Mouse (Mus musculus): Measurements from ENCODE around the gene Rab22a. TPM values are rescaled to one million over a fixed set of nuclear protein-coding genes. Genes with fewer than 3 reads are reported as not detected.

The Rab22a gene
- total and polyA plus RNA-seq, 3 experiments: 5.9 to 16.9 (median 9.3) TPM

- dilution Hi-C loops (cut with MboI; ENCODE audit: extremely low pct_ligation_motif_present, extremely low pct_unique_long_range_greater_than_20kb, low sequenced_read_pairs) (no loop called here), in situ Hi-C loops (cut with MboI; ENCODE audit: low pct_ligation_motif_present, low pct_unique_long_range_greater_than_20kb, low sequenced_read_pairs) (no loop called here)
- Histone ChIP-seq H3K4me3 (replicated peaks in 1 of 3; ENCODE audit: low read depth in 2 of 3, low read length in 2 of 3, poor library complexity in 1 of 3) (no peak overlapping the region), H3K36me3 (replicated peaks in 1 of 2; ENCODE audit: control insufficient read depth in 1 of 2, insufficient read depth in 1 of 2, low read length in 1 of 2) (peaks cover 0 to 21% of the 10 kb centered on the region in 2 experiments), H3K79me2 (replicated peaks; ENCODE audit: control insufficient read depth, extremely low read depth, insufficient read depth, poor library complexity, severe bottlenecking) (no peaks in the 10 kb centered on the region), H3K9me3 (replicated peaks; ENCODE audit: low read length) (no peaks in the 10 kb centered on the region), H3K4me2 (ENCODE audit: insufficient read depth, low read depth, poor library complexity, severe bottlenecking) (no peak overlapping the region), H3K27me3 (replicated peaks) (no peaks in the 10 kb centered on the region), H3K9ac (ENCODE audit: insufficient read depth, low read depth) (no peak overlapping the region), H3K4me1 (ENCODE audit: control insufficient read depth in 1 of 2, insufficient read depth in 2 of 2) (0 out of 4 replicates have a peak, but pooled peaks cover 0 to 3% of the 10 kb centered on the region in 2 experiments), H3K27ac (ENCODE audit: insufficient read depth, low read depth) (no peak overlapping the region)
- no peak for DNase-seq (ENCODE audit: extremely low read depth)
- TF ChIP-seq JUN (IDR thresholded peaks at IDR 0.05; ENCODE audit: insufficient read depth, low read depth, low read length): no peak
- TF ChIP-seq NELFE (IDR thresholded peaks at IDR 0.05; ENCODE audit: low read depth, low read length): no peak
- TF ChIP-seq ELF1 (IDR thresholded peaks at IDR 0.05; ENCODE audit: low read depth, low read length): no peak
- TF ChIP-seq CHD2 (IDR thresholded peaks at IDR 0.05; ENCODE audit: low read length): no peak
Observed at GRCm38 (mm10) chr2:173615378-173616081, 44.0 kb upstream of the Rab22a start.

GRCm38 (mm10) chr2:173616156-173616555 is 43.4 kb upstream of the Rab22a start:
- dilution Hi-C loops (cut with MboI; ENCODE audit: extremely low pct_ligation_motif_present, extremely low pct_unique_long_range_greater_than_20kb, low sequenced_read_pairs) (no loop called here), in situ Hi-C loops (cut with MboI; ENCODE audit: low pct_ligation_motif_present, low pct_unique_long_range_greater_than_20kb, low sequenced_read_pairs) (no loop called here)
- no peak for DNase-seq (ENCODE audit: extremely low read depth)
- Histone ChIP-seq H3K27me3 (replicated peaks) (no peaks in the 10 kb centered on the region), H3K9ac (ENCODE audit: insufficient read depth, low read depth) (no peak overlapping the region), H3K9me3 (replicated peaks; ENCODE audit: low read length) (no peaks in the 10 kb centered on the region), H3K79me2 (replicated peaks; ENCODE audit: control insufficient read depth, extremely low read depth, insufficient read depth, poor library complexity, severe bottlenecking) (no peaks in the 10 kb centered on the region), H3K4me3 (replicated peaks in 1 of 3; ENCODE audit: low read depth in 2 of 3, low read length in 2 of 3, poor library complexity in 1 of 3) (no peak overlapping the region), H3K4me2 (ENCODE audit: insufficient read depth, low read depth, poor library complexity, severe bottlenecking) (no peak overlapping the region), H3K27ac (ENCODE audit: insufficient read depth, low read depth) (no peak overlapping the region), H3K36me3 (replicated peaks in 1 of 2; ENCODE audit: control insufficient read depth in 1 of 2, insufficient read depth in 1 of 2, low read length in 1 of 2) (peaks cover 0 to 17% of the 10 kb centered on the region in 2 experiments), H3K4me1 (ENCODE audit: control insufficient read depth in 1 of 2, insufficient read depth in 2 of 2) (0 out of 4 replicates have a peak, but pooled peaks cover 0 to 2% of the 10 kb centered on the region in 2 experiments)
- TF ChIP-seq SMC3 (IDR thresholded peaks at IDR 0.05; ENCODE audit: low read depth, low read length) (no peak), ETS1 (conservative IDR thresholded peaks at IDR 0.05; ENCODE audit: low read depth, low read length) (no peak), KAT2A (IDR thresholded peaks at IDR 0.05; ENCODE audit: insufficient replicate concordance, low read length) (no peak), MEF2A (IDR thresholded peaks at IDR 0.05; ENCODE audit: borderline replicate concordance, low read depth, low read length) (no peak)

DNA sequence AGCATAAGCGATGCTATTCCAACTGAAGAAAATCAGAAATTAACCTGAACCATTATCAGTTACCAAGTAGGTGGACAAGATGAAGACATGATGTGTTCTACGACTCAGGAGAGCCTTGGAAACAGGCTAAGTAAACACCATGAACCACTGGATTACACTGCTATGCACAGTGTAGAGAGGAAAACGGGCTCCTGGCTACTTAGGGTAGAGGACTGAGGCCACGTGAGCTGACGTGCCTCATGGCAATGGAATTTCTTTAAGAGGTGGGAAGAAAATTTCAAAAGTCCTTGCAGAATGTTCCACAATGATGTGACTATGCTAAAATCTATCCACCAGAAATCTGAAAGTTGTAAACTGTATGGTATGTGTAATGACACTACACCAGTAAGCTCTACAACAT is 40.4 kb upstream of the Rab22a start:
- H3K9me3 ChIP-seq (replicated peaks; ENCODE audit: low read length): no peaks in the 10 kb centered on the region
- TF ChIP-seq MAZ (IDR thresholded peaks at IDR 0.05; ENCODE audit: low read depth, low read length) (no peak), ELF1 (IDR thresholded peaks at IDR 0.05; ENCODE audit: low read depth, low read length) (no peak), EP300 (IDR thresholded peaks at IDR 0.05; ENCODE audit: low read length) (no peak), POLR2A (IDR thresholded peaks at IDR 0.05; ENCODE audit: low read depth, low read length) (no peak), KAT2A (IDR thresholded peaks at IDR 0.05; ENCODE audit: insufficient replicate concordance, low read length) (no peak), TBP (conservative IDR thresholded peaks at IDR 0.05; ENCODE audit: low read depth, low read length) (no peak)
- dilution Hi-C loops (cut with MboI; ENCODE audit: extremely low pct_ligation_motif_present, extremely low pct_unique_long_range_greater_than_20kb, low sequenced_read_pairs): no loop called here
- H3K79me2 ChIP-seq (replicated peaks; ENCODE audit: control insufficient read depth, extremely low read depth, insufficient read depth, poor library complexity, severe bottlenecking): no peaks in the 10 kb centered on the region
- no peaks in the 10 kb centered on the region for H3K4me1 ChIP-seq (ENCODE audit: control insufficient read depth in 1 of 2, insufficient read depth in 2 of 2)
- no peak for DNase-seq (ENCODE audit: extremely low read depth)
- no peak overlapping the region for H3K27ac ChIP-seq (ENCODE audit: insufficient read depth, low read depth)
- in situ Hi-C loops (cut with MboI; ENCODE audit: low pct_ligation_motif_present, low pct_unique_long_range_greater_than_20kb, low sequenced_read_pairs): no loop called here
- H3K36me3 ChIP-seq (replicated peaks in 1 of 2; ENCODE audit: control insufficient read depth in 1 of 2, insufficient read depth in 1 of 2, low read length in 1 of 2): peaks cover 0 to 10% of the 10 kb centered on the region in 2 experiments
- H3K9ac ChIP-seq (ENCODE audit: insufficient read depth, low read depth): no peak overlapping the region
- H3K4me2 ChIP-seq (ENCODE audit: insufficient read depth, low read depth, poor library complexity, severe bottlenecking): no peak overlapping the region
- no peaks in the 10 kb centered on the region for H3K27me3 ChIP-seq (replicated peaks)
- H3K4me3 ChIP-seq (replicated peaks in 1 of 3; ENCODE audit: low read depth in 2 of 3, low read length in 2 of 3, poor library complexity in 1 of 3): no peak overlapping the region
